Mouse (Mus musculus): ENCODE measurements around the gene Tmem230. TPM values are rescaled to one million over a fixed set of nuclear protein-coding genes. Genes with fewer than 3 reads are reported as not detected.

Tmem230 gene
- polyA plus RNA-seq (2012; rRNA removed; ENCODE audit: low replicate concordance) = 65.8 and 82.0 TPM in 2 replicates

DNA sequence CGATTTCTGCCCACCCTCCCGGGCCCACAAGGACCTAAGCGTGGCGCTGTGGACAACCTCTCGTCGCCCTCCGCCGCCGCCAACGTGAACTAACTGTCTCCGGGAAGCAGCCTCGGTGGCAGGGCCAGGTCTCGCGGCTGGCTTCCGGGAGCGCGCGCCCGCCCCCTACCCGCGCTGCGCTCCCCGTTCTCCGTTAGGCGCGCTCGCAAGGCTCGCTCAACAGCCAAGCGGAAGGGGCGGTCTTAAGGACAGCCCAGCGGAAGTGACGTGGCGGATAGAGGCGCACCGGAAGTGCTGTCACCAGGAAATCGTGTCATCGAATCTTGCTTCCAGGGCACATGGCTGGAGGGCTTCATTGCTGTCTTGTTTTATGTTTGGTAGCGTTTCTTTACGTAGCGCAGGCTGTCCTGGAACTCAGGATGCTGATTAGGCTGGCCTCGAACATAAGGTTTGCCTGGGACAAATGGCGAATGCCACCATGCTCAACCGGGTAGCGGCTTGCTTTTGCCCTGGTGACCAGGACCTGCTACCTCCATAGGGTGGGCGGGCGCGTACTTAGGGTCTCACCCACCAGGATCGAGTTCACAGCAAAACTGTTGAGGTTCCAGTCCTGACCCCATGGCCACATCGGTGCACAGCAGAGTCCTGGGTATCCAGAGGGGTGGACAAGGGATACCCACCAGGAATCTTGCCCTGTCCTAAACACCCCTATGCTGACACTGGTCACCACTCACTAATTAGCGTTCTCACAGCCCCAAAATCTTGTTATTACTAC, at the start of gene Tmem230:
TSS of gene Tmem230 (minus strand) at position 269 of the 775 bp plus-strand sequence.

DNA sequence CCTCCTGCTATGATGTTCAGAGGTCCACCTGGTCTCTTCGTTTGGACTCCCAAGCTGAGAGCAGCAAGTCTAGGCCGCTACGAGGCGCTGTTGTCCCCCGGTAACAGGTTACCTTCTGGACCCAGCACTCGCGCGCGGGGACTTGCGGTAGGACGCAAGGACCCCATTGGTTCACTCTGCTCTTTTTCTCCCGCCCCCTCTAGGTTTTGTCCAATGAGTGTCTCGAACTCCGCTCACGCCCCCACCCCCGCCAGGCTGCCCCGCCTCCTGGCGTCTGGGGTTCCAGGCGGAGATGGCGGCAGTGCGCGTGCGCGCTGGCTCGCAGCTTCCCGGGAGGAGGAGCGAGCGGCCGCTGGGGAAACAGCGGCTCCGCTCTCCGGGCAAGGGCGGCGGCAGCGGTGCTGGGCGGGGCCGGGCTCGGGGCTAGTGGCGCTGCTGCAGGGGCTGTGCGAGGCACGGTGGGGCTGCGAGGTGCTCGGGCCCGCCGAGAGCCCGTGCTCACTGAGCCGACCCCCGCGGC, 15.3 kb upstream of the Tmem230 start, which contains the start of gene Cds2:
TSS of gene Cds2 (plus strand) at position 270 of the 520 bp plus-strand sequence.

GRCm38 (mm10) chr2:132252542-132253528, 5.2 kb upstream of the Tmem230 start, which contains the start of gene Pcna:
Gene Pcna (minus strand): TSS chr2:132253314.

Other genes with a start within 250 kb of the Tmem230 start
- 24.7 and 80.4 TPM in 2 replicates for gene Rassf2, start 217.5 kb downstream of the Tmem230 start, polyA plus RNA-seq (2012; rRNA removed; ENCODE audit: low replicate concordance)
- 20.1 and 31.6 TPM in 2 replicates for gene Slc23a2, start 102.7 kb downstream of the Tmem230 start, polyA plus RNA-seq (2012; rRNA removed; ENCODE audit: low replicate concordance)
- 41.9 and 87.8 TPM in 2 replicates for gene Pcna, start 5.5 kb upstream of the Tmem230 start, polyA plus RNA-seq (2012; rRNA removed; ENCODE audit: low replicate concordance)
- gene Cds2, start 15.3 kb upstream of the Tmem230 start, polyA plus RNA-seq (2012; rRNA removed; ENCODE audit: low replicate concordance) = 45.7 and 50.4 TPM in 2 replicates
- 0.06 TPM in 1 of 2 replicates, not detected in the other for gene Prokr2, start 137.6 kb upstream of the Tmem230 start, polyA plus RNA-seq (2012; rRNA removed; ENCODE audit: low replicate concordance)